Mouse (Mus musculus): Measurements from ENCODE around the gene Psma5.

The Psma5 gene

GRCm38 (mm10) chr3:108307485-108307884, 50.8 kb downstream of the Psma5 start:
- DNase-seq: no peak

GRCm38 (mm10) chr3:108310921-108311341, 54.2 kb downstream of the Psma5 start:
- DNase-seq: no peak

GRCm38 (mm10) chr3:108311688-108312087, 55.0 kb downstream of the Psma5 start:
- DNase-seq: no peak

GRCm38 (mm10) chr3:108312414-108312813, 55.7 kb downstream of the Psma5 start:
- no peak for DNase-seq

GRCm38 (mm10) chr3:108313138-108313537, 56.4 kb downstream of the Psma5 start:
- no peak for DNase-seq

GRCm38 (mm10) chr3:108314038-108314675, 57.4 kb downstream of the Psma5 start:
- DNase-seq: no peak

- no peak for DNase-seq
Measured at GRCm38 (mm10) chr3:108318517-108318916, 61.8 kb downstream of the Psma5 start.

- DNase-seq: no peak
Measured at GRCm38 (mm10) chr3:108321671-108322070, 64.9 kb downstream of the Psma5 start.

- DNase-seq: no peak
Measured at GRCm38 (mm10) chr3:108322136-108322535, 65.4 kb downstream of the Psma5 start.

- DNase-seq: no peak
Measured at GRCm38 (mm10) chr3:108322962-108323361, 66.2 kb downstream of the Psma5 start.

- no peak for DNase-seq
Measured at GRCm38 (mm10) chr3:108324837-108325236, 68.1 kb downstream of the Psma5 start.

- DNase-seq: no peak
Measured at GRCm38 (mm10) chr3:108325521-108325920, 68.8 kb downstream of the Psma5 start.

- peak; percentile 71 for DNase-seq
Measured at GRCm38 (mm10) chr3:108327275-108327674, 70.5 kb downstream of the Psma5 start.

- no peak for DNase-seq
Measured at GRCm38 (mm10) chr3:108327916-108328315, 71.2 kb downstream of the Psma5 start.

GRCm38 (mm10) chr3:108328441-108328841, 71.7 kb downstream of the Psma5 start:
- DNase-seq: no peak
